Mouse (Mus musculus) T-helper 17 cell (primary cell): ENCODE measurements around the gene Mtr.

Experiments
- in situ Hi-C, 2 experiments: fragments of 300-600 bp; cut with MboI, MseI; formaldehyde crosslinking; loops; 1 replicate in 1 of 2; 2 replicates in 1 of 2; pipeline ENCODE4 v1.15.1; 2025; ENCODE audit warnings: high pct_unique_total_duplicates in 2 of 2

Mtr gene

DNA sequence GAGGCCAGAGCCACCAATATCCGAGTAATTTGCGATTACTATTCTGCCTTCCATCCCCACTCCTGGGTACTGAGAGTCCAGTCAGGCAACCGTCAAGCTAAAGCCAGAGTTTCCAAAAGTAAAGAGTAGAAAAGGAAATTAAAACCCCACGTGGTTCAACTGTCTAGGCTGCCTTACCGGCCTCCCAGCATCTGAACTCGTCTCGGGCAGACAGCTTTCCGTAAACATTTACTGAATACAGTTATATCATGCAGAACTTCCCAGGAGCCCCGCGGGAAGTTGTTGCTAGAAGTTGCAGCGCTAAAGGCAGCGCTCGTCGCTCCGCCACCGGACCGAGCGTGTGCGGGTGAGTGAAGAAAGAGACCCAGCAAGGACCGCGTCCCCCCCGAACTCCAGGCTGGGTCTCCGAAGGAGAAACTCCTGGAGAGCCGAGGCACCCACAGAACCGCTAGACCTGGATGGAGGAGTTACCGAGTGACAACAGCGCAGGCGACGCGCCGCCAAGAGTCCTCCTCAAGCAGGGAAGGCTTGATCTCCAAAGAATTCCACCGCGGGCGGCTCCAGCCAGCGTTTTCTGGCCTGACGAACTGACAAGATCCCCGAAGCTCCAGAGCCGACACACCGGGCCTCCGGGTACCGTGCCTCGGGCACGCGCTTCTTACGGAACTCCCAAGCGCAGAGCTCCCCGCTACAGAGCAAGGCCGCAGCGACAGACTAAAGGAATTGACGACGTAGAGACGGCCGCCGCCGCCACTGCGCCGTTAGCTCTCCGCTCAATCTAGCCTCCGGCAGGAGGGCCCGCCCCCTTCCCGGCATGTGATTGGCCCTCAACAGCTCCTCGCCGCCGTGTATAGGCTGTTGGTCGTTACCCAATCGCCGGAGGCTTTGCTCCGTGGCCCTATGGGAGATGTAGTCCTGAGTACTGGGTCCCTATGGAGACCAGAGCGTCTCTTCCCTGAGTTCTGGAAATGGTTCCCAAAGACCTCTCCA lies at the start of gene Mtr:
TSS of gene Mtr (minus strand) at position 723 of the 990 bp plus-strand sequence.
- in situ Hi-C loops = loop anchor here in 1 of 2 experiments (5.0 kb wide), 1 partner anchor 305 kb away; no protein-coding TSS in a partner anchor

DNA sequence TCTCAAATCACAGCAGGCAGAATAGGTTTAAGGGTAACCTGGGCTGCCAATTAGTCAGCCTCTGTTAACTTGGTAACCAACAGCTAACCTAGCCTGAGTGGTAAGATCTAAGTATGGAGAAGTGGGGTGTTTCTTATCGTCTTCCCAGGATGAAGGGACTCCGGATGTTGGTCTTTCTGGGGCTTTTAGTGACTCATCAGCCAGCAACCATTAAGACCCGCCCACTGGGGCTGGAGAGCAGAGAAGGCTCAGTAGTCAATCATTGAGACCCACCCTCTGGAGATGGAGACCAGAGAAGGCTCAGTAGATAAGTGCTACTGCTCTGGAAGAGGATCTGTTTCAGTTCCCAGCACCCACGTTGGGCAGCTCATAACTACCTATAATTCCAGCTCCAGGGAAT lies 49.4 kb upstream of the Mtr start:
- in situ Hi-C loops = no loop called here

DNA sequence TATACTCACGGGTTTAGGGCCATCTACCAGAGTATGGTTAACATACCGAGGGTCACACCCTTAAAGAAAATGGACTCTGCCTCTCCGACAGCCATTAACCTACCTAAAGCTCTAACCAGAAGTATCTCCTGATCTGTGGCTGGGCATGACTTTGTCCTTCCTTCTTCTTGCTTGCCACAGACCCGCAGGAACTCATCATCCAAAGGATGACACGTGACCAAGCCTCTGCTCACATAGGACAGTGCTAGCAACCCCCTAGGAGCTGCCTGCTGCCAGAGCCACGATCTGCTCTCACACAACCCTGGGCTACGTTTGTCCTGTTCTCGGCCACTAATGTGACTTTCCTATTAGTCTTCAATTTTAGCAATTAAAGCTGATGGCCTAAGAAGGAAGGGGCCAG lies 47.6 kb upstream of the Mtr start:
- in situ Hi-C loops = no loop called here

DNA sequence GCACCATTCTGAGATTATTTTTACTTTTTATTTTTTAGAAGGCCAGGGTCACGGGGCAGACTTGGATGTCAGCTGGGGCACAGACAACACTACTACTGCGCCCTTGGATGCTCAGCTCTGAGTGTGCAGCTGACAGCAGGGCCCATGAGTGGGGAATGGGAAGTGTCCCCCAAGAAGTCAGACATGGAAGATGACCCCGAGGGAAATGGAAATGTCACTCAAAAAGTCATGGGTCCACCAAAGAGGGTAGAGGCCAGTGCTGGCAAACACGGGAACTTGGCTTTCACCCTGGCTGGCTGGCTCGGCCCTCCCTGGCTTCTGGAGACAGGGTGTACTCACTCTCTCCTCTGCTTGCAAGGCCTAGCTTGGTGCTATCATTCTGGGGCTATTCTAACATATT lies 47.1 kb upstream of the Mtr start:
- in situ Hi-C loops = no loop called here

DNA sequence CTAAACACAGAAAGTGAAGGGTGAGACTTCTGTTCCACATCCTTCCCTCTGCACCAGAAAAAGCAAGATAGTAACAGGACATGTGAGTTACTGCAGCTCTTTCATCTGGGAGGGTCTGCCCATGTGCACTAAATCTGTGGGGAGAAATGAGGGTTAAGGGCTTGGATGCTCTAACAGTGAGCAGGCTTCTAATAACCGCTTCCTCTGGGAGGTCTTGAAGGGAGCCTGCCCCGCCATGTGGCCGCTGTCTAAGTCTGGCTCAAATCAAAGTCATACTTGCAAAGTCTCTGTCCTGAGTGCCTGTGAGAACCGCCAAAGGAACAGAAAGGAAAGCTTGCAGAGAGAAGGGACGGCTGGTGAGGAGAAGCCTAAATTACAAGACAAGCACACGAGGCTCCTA lies 39.9 kb upstream of the Mtr start:
- in situ Hi-C loops = no loop called here

DNA sequence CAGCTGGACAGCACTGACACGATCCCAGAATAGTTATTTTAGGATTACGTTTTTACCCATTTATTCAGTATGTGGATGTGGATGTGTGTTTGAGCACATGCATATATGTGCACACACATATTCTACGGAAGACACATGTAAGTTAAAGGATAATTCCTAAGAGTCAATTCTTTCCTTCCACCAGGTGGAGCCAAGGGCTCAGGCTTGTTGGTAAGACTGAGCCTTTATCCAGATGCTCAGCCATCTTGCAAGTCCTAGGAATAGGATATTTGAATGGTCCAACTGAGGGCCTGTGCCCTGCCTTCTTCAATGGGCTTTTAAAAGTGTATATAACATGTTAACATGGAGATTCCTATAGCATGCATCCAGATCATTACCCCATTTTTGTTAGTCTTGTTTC lies 38.8 kb upstream of the Mtr start:
- in situ Hi-C loops = no loop called here

DNA sequence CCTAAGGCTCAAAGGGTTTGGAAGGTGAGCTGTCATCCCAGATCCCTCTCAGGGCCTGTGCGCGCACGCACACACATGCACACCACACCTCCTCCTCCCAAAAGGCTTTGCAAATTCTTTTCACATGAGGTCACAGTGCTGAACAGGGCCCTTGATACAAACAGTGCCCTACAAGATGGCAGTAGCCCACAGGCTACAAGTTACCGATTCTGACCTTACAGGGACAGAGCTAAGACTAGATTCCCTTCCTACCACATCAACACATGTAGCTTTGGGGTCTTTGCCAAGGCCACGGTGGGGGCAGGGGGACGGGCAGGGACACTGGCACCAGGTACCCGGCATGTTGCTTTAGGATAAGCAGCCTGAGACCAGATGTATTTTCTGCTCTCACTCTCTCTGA lies 35.9 kb upstream of the Mtr start:
- in situ Hi-C loops = no loop called here

DNA sequence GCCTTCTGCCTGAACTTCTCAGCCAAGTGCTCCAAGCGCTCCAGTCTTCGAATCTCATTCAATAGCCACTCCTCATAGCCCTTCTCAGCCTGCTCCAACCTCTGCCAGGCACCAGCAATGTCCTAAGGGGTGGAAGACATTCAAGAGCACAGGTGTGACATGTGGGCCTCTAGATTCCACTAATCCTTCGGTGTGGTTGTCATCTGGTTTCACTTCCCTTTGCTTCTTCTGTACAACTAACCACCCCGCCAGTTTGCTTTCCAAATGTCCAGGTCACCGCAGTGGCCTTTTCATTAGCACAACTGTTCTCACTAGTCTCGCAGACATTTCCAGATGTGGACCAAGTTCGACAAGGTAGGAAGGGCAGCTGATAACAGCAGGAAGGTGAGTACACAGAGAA lies 32.8 kb upstream of the Mtr start:
- in situ Hi-C loops = no loop called here

DNA sequence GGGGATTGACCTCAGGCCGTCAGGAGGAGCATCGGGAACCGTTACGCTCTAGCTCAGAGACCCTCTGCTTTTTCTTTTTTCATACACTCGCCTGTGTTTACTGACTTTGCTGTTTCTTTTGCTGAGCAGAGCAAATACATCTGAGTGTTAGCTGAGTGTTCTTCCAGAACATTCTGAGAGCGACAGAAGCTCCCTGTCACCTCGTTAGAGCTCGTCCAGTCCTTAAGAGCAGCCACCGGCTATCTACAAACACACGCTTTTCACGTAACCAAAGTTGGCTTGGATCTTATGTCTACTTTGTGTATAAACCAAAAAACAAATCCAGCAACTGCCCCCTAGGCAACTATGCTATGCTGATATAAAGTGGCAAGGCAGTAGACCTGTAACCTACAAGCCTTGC lies 26.6 kb upstream of the Mtr start:
- in situ Hi-C loops = no loop called here

DNA sequence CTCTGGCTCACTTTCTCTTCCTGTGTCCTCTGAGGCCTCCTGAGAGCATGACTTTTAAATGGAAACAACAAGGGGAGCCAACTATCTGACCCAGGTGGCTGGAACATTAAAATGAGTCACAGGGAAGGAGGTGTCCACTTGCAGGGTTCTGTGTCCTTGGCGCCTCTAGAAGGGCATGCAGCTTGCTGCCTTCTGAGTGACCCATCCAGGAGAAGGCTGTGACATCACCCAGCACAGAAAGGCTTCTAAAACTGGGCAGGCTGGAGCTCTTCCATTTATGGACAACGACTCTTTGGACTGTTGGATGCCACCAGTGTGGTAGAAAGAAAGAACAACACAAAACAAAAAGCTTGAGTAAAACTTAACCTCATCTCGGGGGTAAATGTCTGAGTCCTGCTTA lies 25.9 kb upstream of the Mtr start:
- in situ Hi-C loops = no loop called here

DNA sequence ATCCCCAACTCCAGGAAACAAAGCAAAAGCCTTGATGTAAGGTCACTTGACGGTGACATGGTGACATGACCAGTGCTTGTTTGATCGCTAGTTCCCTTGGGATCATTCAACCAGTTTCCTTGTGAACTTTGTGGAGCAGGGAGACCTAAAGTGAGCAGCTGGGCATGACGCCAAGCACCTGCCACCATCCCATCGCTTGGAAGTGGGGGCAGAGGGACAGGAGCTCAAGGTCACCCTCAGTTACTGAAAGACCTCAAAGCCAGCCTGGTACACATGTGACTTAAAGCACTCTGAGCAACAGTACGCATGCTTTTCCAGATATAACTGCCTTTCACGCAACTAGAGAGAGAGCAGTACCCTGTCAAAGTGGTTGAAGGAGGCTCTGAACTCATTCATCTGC lies 16.8 kb upstream of the Mtr start:
- in situ Hi-C loops = loop anchor here in 1 of 2 experiments (5.0 kb wide), 1 partner anchor 113 kb away; no protein-coding TSS in a partner anchor

DNA sequence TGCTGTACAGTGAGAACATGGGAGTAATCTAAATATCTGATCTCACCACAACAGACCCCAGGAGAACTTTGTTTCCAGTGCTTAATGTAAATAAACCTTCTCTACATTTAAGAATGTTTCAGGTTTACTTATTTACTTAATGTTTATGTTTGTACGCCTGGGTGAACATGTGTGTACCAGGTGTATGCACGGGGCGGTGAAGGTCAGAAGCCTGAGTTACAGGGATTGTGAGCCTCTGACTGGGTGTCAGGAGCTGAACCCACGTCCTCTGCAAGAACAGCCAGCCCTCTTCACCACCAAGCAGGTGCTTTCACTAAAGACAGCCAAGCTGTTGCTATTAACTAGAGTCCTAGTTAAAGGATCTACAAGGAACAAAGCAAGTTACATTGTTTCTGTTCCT lies 16.3 kb upstream of the Mtr start:
- in situ Hi-C loops = no loop called here

DNA sequence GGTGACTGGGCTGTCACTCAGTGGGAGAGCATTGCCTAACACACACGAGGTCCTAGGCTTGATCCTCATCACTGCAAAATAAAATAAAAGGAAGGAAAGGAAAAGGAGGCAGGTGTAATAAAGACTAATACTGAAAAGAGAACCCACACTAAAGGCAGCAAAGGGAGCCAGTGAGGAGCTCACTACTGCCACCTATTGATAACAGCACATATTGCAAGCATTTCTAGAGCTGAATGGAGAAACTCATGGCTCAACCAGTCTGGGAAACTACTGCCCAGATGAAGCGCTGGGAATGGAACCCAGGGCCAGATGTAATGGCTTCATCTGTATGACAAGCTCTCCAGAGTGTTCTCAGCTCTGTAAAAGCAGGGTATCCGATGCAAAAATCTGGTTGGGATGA lies 15.0 kb upstream of the Mtr start:
- in situ Hi-C loops = no loop called here

DNA sequence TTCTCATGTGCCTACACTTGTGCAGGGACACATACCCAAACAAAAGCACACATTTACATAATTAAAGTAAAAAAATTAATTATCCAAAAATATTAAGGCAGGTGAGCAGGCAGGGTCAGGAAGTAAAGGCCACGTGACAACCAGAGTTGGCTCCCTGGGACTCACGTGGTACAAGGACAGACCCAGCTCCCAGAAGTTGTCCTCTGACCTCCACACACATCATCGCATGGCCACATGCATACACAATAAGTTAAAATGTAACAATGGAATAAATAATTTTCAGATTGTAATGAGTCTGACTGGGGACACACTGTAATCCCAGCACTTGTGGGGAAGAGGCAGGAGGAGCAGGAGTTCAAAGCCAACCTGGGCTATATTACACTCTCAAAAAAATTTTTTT lies 10.1 kb upstream of the Mtr start:
- in situ Hi-C loops = loop anchor here in 1 of 2 experiments (5.0 kb wide), 1 partner anchor 56 kb away; no protein-coding TSS in a partner anchor

DNA sequence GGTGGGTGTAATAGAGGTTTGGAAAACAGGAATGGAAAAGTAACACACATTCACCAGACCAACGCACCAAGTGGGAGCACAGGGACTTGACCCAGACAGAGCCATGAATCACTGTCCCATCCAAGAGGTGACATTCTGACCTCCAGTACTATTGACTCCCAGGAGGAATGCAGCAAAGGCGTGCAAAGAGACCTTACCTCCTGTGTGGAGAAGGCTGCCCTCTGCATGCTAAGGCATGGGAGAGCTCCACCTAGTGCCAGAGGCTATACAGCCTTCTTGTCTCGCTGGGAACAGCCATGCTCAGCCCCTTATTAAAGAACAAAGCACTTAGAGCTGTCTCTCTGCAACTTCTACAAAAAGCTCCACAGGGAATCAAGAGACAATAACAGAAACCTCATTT lies 9.2 kb upstream of the Mtr start:
- in situ Hi-C loops = loop anchor here in 1 of 2 experiments (5.0 kb wide), 1 partner anchor 55 kb away; no protein-coding TSS in a partner anchor

DNA sequence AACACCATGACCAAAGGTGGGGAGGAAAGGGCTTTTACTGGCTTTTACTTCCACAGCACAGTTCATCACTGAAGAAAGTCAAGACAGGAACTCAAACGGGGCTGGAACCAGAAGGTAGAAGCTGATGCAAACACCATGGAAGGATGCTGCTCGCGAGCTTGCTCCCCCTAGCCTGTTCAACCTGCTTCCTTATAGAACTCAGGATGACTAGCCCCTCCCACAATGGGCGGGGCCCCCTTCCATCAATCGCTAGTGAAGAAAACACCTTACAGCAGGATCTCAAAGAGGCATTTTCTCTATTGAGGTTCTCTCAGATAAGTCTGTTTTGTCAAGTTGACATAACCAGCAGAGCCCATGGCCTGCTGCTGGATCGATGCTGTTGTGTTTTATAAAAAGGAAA lies 6.1 kb upstream of the Mtr start:
- in situ Hi-C loops = no loop called here

DNA sequence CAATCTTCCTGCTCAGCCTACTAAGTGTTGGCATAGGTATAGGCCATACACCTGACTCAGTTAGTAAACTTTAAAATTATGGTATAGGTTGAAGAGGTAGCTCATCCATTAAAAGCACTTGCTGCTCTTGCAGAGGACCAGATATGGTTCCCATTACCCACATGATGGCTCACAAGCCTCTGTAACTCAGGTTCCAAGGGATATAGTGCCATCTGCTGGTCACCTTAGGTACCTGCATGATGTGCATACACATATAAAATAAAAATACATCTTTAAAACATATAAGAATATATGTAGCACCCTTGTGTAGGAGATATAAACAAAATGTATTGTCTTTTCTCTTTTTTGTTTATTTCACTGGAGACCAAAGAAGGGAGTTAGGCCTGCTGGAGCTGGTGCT lies 3.6 kb upstream of the Mtr start:
- in situ Hi-C loops = no loop called here

DNA sequence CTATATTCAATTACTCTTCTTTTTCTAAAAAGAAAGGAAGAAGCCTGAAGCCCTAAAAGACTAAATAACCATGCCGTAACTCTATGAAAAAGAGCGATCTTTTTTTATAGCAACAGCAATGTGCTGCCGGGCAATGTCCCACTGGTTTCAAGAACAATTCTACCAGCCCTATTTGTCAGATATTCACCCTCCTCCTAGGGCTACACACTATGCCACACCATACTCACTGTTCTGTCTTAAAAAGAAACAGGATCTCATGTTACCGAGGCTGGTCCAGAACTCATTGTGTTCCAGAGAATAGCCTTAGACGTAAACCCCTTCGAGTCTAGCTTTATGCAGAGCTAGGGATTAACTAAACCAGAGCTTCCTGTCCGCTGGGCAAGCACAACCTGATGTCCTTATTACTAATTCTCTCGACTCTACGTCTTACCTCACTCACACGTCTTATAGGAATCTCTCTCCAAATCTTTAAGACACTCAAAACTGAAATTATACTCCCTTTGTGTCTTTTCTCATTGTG lies 982 bp downstream of the Mtr start:
- in situ Hi-C loops = loop anchor here in 1 of 2 experiments (5.0 kb wide), 1 partner anchor 305 kb away; no protein-coding TSS in a partner anchor

DNA sequence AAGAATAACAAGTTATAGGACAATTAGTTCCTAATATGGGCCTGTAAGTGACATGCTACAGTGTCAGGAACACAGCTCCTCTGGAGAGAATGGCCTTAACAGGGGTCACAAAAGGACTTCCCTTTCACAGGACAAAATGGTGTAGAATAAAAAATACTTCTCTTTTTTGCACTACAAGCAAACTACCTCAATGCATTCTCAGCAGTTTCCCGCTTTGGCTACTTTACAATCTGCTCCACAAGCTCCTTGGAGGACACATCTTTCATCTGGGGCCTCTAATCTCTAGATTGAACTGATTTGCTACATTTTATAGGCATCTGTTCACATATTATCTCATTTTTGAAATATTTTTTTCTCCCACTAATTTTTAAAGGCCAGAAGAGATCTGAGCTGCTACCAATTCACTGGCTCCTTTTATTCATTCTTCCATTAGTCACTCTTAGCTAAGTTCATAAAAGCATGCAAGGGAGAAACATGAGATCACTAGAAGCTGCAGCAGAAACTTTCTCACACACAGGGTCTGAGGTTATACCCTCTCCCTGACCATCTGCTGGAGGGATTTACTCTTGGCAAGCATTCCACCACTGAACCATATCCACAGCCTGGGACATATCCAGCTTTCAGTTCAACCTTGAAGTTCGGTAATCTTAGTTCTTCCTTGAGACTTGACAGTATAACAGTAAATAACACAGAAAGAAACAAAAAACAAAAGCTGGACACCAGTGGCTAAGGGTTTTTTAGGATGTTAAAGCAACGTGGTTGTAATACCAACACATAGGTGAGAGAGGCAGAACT lies 1.8 kb downstream of the Mtr start:
- in situ Hi-C loops = loop anchor here in 1 of 2 experiments (5.0 kb wide), 1 partner anchor 306 kb away; no protein-coding TSS in a partner anchor

DNA sequence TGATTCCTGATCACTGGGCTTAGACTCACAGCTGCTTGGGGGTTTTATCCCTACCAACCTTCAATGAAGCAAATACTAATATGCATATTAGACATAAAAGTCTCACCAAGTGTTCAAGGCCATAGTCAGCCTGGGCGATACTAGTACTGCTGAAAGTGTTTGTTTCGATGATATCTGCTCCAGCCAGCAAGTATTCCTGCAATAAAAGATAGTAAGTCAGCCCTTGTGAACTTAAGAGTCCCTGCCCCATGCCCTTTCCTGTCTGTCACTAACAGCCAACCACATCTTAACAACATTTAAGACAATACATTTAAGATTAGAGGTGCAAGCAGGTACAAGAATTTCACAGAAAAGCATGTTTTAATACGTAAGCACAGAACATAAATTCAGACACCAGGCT lies 7.4 kb downstream of the Mtr start:
- in situ Hi-C loops = no loop called here

DNA sequence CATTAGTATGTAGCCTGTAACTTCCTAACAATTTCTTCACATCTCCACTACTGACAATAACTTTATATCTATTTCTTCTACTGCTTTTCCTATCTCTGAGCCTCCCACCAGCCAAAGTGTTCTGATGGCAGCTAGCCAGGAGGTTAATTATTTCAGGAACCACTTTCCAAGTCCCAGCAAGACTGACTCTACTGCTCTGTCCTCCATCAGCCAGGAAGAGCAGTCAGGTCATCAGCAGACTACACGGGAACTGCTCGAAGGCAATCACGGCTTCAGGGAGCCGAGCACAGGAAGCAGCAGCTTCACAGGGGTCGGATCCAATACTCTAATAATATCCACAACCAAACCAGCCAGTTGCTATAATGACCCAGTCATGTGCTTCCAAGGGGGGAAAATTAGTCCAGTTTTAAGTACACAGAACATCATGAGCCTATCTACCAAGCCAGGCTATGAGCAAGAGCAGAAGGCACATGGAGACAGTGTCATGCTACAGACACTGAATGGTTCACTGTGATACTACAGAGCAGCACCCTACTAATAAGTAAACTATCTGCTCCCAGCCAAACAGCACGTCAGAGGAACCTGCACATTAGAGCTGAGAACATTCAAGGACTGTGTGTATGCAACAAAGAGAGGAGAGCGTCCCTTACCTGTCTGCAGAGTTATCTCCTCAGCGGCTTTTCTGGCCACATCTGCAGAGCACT lies 8.6 kb downstream of the Mtr start:
- in situ Hi-C loops = no loop called here
